Mouse (Mus musculus): ENCODE data around the gene Gp9. TPM values are rescaled to one million over a fixed set of nuclear protein-coding genes. Genes with fewer than 3 reads are reported as not detected.
A peak's percentile ranks its signal among the peaks of the same experiment; 100 is the strongest.

Gene Gp9
- polyA plus RNA-seq, 1 experiment from 2014 or later = 3.3 TPM

- ATAC-seq (replicated peaks; ENCODE audit: low FRiP score, low TSS enrichment, low read depth) = no peak
Observed at GRCm38 (mm10) chr6:87775588-87776245, 2.2 kb upstream of the Gp9 start.

GRCm38 (mm10) chr6:87776663-87777062 lies 1.2 kb upstream of the Gp9 start:
- ATAC-seq (replicated peaks; ENCODE audit: low FRiP score, low TSS enrichment, low read depth) (no peak), DNase-seq (ENCODE audit: low spot score) (no peak)
- 60% methylated on average over 1 of the region's 1 CpGs for WGBS
- Histone ChIP-seq H3K27me3 (replicated peaks; ENCODE audit: control insufficient read depth, insufficient read depth, low read length) (no peaks in the 10 kb centered on the region), H3K9ac (ENCODE audit: low read length) (no peak overlapping the region), H3K4me1 (replicated peaks; ENCODE audit: control insufficient read depth, insufficient read depth, low read length) (no peaks in the 10 kb centered on the region), H3K4me3 (ENCODE audit: low read depth, low read length) (no peak overlapping the region), H3K9me3 (ENCODE audit: control insufficient read depth, low read length) (no peaks in the 10 kb centered on the region), H3K27ac (ENCODE audit: low read depth) (no peak overlapping the region), H3K36me3 (ENCODE audit: control insufficient read depth, insufficient read depth, low read length) (no peaks in the 10 kb centered on the region), H3K4me2 (ENCODE audit: low read length) (no peak overlapping the region)

More at GRCm38 (mm10) chr6:87775588-87776245, 2.2 kb upstream of the Gp9 start:
- H3K4me2 ChIP-seq (ENCODE audit: low read length) = no peak overlapping the region
- H3K9ac ChIP-seq (ENCODE audit: low read length) = no peak overlapping the region
- no peaks in the 10 kb centered on the region for H3K36me3 ChIP-seq (ENCODE audit: control insufficient read depth, insufficient read depth, low read length)
- no peaks in the 10 kb centered on the region for H3K4me1 ChIP-seq (replicated peaks; ENCODE audit: control insufficient read depth, insufficient read depth, low read length)
- no peak overlapping the region for H3K27ac ChIP-seq (ENCODE audit: low read depth)
- no peaks in the 10 kb centered on the region for H3K9me3 ChIP-seq (ENCODE audit: control insufficient read depth, low read length)
- no peaks in the 10 kb centered on the region for H3K27me3 ChIP-seq (replicated peaks; ENCODE audit: control insufficient read depth, insufficient read depth, low read length)
- H3K4me3 ChIP-seq (ENCODE audit: low read depth, low read length) = no peak overlapping the region
- no peak for DNase-seq (ENCODE audit: low spot score)
- WGBS = 70% methylated on average over 3 of the region's 3 CpGs

DNA sequence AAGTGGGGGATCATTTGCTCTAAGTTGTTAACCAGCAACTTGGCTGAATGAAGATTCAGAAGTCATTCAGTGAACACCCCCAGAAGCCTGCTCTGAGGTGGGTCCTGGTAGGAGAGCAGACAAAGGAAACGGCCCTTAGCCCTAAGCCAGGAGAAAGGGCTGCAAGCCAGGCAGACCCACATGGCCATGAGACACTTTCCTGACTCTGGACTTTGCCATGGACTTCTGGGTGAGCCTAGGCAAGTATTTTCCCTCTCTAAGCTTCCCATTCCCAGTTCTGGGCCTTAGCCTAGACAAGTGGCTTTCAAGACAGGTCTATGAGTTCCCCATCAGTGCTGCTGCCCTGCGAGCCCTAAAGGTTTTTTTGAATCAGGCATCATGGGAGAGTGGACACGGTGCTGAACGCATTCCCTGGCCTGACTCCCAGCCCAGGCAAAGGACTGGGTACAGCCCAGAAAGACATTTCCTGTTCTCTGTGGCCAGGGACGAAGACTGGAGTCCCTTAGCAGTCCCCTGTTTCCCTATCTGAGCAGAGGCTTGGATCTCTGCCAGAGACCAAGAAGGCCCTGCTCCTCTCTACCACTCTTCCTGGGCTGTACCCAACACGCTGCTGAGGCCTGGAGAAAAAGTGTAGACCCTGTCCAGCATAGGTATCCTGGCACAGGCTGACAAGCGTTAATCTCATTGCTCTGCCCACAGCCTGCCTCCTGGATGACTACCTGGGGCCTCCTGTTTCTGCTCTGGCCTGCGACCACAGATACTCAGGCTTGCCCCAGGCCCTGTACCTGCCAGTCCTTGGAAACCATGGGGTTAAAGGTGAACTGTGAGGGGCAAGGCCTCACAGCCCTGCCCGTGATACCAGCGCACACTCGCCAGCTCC lies 662 bp downstream of the Gp9 start:
- H3K4me1 ChIP-seq (replicated peaks; ENCODE audit: control insufficient read depth, insufficient read depth, low read length) = no peaks in the 10 kb centered on the region
- no peaks in the 10 kb centered on the region for H3K9me3 ChIP-seq (ENCODE audit: control insufficient read depth, low read length)
- H3K27ac ChIP-seq (ENCODE audit: low read depth) = no peak overlapping the region
- no peaks in the 10 kb centered on the region for H3K27me3 ChIP-seq (replicated peaks; ENCODE audit: control insufficient read depth, insufficient read depth, low read length)
- H3K4me2 ChIP-seq (ENCODE audit: low read length) = no peak overlapping the region
- 72% methylated on average over 11 of the region's 11 CpGs for WGBS
- DNase-seq (ENCODE audit: low spot score) (peak; percentile 42), ATAC-seq (replicated peaks; ENCODE audit: low FRiP score, low TSS enrichment, low read depth) (0 out of 2 replicates have a peak, but pooled peaks have one; percentile 43)
- H3K4me3 ChIP-seq (ENCODE audit: low read depth, low read length) = no peak overlapping the region
- no peaks in the 10 kb centered on the region for H3K36me3 ChIP-seq (ENCODE audit: control insufficient read depth, insufficient read depth, low read length)
- no peak overlapping the region for H3K9ac ChIP-seq (ENCODE audit: low read length)

DNA sequence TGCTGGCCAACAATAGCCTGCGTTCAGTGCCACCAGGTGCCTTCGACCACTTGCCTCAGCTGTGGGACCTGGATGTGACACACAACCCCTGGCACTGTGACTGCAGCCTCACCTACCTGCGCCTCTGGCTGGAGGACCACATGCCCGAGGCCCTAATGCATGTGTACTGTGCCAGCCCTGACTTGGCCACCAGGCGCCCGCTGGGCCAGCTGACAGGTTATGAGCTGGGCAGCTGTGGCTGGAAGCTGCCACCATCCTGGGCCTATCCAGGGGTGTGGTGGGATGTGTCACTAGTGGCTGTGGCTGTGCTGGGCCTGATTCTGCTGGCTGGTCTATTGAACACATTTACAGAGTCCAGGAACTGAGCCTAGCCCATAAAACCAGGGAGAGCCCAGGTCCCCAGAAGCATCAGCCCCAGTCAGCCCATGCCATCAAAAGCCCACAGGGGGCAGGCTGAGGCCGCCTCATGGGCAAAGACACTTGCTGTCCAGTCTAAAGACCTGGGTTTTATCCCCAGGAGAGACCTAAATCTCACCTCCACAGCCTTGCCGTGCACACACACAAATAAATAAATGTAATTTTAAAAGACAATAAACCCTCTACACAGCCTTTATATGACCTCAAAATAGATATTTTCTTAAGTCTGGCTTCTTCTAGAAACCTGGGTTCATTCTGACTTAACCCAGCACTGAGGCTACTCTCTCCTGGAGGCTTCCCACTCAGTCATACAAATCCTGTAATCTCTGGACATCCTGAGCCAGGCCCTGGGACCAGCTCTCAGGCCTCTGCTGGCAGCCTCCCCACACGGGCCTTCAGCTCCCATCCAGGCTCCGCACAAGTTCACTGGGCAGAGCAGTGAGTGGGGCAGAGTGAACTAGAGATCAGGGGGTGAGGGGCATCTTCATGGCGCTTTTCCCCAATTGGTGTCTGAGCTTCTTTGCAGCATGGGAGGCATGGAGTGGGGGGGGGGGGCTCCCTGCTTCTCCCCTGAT lies 1.6 kb downstream of the Gp9 start:
- ATAC-seq (replicated peaks; ENCODE audit: low FRiP score, low TSS enrichment, low read depth) (no peak), DNase-seq (ENCODE audit: low spot score) (peak; percentile 43)
- 82% methylated on average over 11 of the region's 11 CpGs for WGBS
- H3K36me3 ChIP-seq (ENCODE audit: control insufficient read depth, insufficient read depth, low read length) = no peaks in the 10 kb centered on the region
- no peak overlapping the region for H3K4me2 ChIP-seq (ENCODE audit: low read length)
- no peaks in the 10 kb centered on the region for H3K27me3 ChIP-seq (replicated peaks; ENCODE audit: control insufficient read depth, insufficient read depth, low read length)
- H3K9ac ChIP-seq (ENCODE audit: low read length) = no peak overlapping the region
- H3K4me1 ChIP-seq (replicated peaks; ENCODE audit: control insufficient read depth, insufficient read depth, low read length) = no peaks in the 10 kb centered on the region
- H3K9me3 ChIP-seq (ENCODE audit: control insufficient read depth, low read length) = no peaks in the 10 kb centered on the region
- no peak overlapping the region for H3K4me3 ChIP-seq (ENCODE audit: low read depth, low read length)
- no peak overlapping the region for H3K27ac ChIP-seq (ENCODE audit: low read depth)

GRCm38 (mm10) chr6:87780546-87781301 lies 2.9 kb downstream of the Gp9 start:
- H3K27me3 ChIP-seq (replicated peaks; ENCODE audit: control insufficient read depth, insufficient read depth, low read length) = no peaks in the 10 kb centered on the region
- 83% methylated on average over 10 of the region's 10 CpGs for WGBS
- H3K4me1 ChIP-seq (replicated peaks; ENCODE audit: control insufficient read depth, insufficient read depth, low read length) = no peaks in the 10 kb centered on the region
- DNase-seq (ENCODE audit: low spot score) (peak; percentile 36), ATAC-seq (replicated peaks; ENCODE audit: low FRiP score, low TSS enrichment, low read depth) (no peak)
- no peak overlapping the region for H3K4me2 ChIP-seq (ENCODE audit: low read length)
- H3K4me3 ChIP-seq (ENCODE audit: low read depth, low read length) = no peak overlapping the region
- no peak overlapping the region for H3K9ac ChIP-seq (ENCODE audit: low read length)
- no peaks in the 10 kb centered on the region for H3K36me3 ChIP-seq (ENCODE audit: control insufficient read depth, insufficient read depth, low read length)
- no peak overlapping the region for H3K27ac ChIP-seq (ENCODE audit: low read depth)
- no peaks in the 10 kb centered on the region for H3K9me3 ChIP-seq (ENCODE audit: control insufficient read depth, low read length)

GRCm38 (mm10) chr6:87784033-87784432 lies 6.2 kb downstream of the Gp9 start:
- H3K27me3 ChIP-seq (replicated peaks; ENCODE audit: control insufficient read depth, insufficient read depth, low read length) = no peaks in the 10 kb centered on the region
- peak; percentile 1 for DNase-seq (ENCODE audit: low spot score)
- no peak overlapping the region for H3K4me2 ChIP-seq (ENCODE audit: low read length)
- no peak overlapping the region for H3K4me3 ChIP-seq (ENCODE audit: low read depth, low read length)
- WGBS = 74% methylated on average over 8 of the region's 8 CpGs
- no peaks in the 10 kb centered on the region for H3K36me3 ChIP-seq (ENCODE audit: control insufficient read depth, insufficient read depth, low read length)
- H3K9ac ChIP-seq (ENCODE audit: low read length) = no peak overlapping the region
- ATAC-seq (replicated peaks; ENCODE audit: low FRiP score, low TSS enrichment, low read depth) = no peak
- no peaks in the 10 kb centered on the region for H3K9me3 ChIP-seq (ENCODE audit: control insufficient read depth, low read length)
- peaks cover 2% of the 10 kb centered on the region for H3K4me1 ChIP-seq (replicated peaks; ENCODE audit: control insufficient read depth, insufficient read depth, low read length)
- no peak overlapping the region for H3K27ac ChIP-seq (ENCODE audit: low read depth)

- DNase-seq (ENCODE audit: low spot score) = peak; percentile 13
- H3K27ac ChIP-seq (ENCODE audit: low read depth) = no peak overlapping the region
Observed at GRCm38 (mm10) chr6:87786621-87787020, 8.7 kb downstream of the Gp9 start.

More at GRCm38 (mm10) chr6:87786621-87787020, 8.7 kb downstream of the Gp9 start:
- no peak overlapping the region for H3K4me2 ChIP-seq (ENCODE audit: low read length)
- no peaks in the 10 kb centered on the region for H3K36me3 ChIP-seq (ENCODE audit: control insufficient read depth, insufficient read depth, low read length)
- no peak overlapping the region for H3K9ac ChIP-seq (ENCODE audit: low read length)
- no peaks in the 10 kb centered on the region for H3K9me3 ChIP-seq (ENCODE audit: control insufficient read depth, low read length)
- ATAC-seq (replicated peaks; ENCODE audit: low FRiP score, low TSS enrichment, low read depth) = no peak
- H3K27me3 ChIP-seq (replicated peaks; ENCODE audit: control insufficient read depth, insufficient read depth, low read length) = no peaks in the 10 kb centered on the region
- H3K4me3 ChIP-seq (ENCODE audit: low read depth, low read length) = no peak overlapping the region
- H3K4me1 ChIP-seq (replicated peaks; ENCODE audit: control insufficient read depth, insufficient read depth, low read length) = peaks cover 9% of the 10 kb centered on the region
- WGBS = 87% methylated on average over 5 of the region's 5 CpGs
